Mouse (Mus musculus) kidney, adult 2 months (tissue): ENCODE data around the gene Ppm1h.

Experiments used
- CTCF ChIP-seq: fragments of 200-500 bp; conservative IDR thresholded peaks from 2 replicates; pipeline ENCODE4 v1.5.1; 2011; ENCODE audit warnings: low read depth, mild to moderate bottlenecking, control low read depth, low read length, moderate library complexity, mixed read lengths; ENCODE audit not compliant: insufficient read depth, insufficient read length
- POLR2A ChIP-seq: fragments of 200-500 bp; IDR thresholded peaks from one replicate; pipeline ENCODE4 v1.6.1; 2011; ENCODE audit warnings: low read depth, low read length, control low read depth

- TF ChIP-seq CTCF, result no peak
- TF ChIP-seq POLR2A, result no peak
Observed at GRCm38 (mm10) chr10:122762772-122763511, 84.4 kb downstream of the Ppm1h start.
